Mouse (Mus musculus): ENCODE measurements around the gene Snx25. TPM values are rescaled to one million over a fixed set of nuclear protein-coding genes. Genes with fewer than 3 reads are reported as not detected.

Gene Snx25
- 3.4 and 4.8 TPM in 2 replicates for polyA plus RNA-seq (2015; fragmentation: Nextera tagmentation; extraction: Ambion mirVana)

DNA sequence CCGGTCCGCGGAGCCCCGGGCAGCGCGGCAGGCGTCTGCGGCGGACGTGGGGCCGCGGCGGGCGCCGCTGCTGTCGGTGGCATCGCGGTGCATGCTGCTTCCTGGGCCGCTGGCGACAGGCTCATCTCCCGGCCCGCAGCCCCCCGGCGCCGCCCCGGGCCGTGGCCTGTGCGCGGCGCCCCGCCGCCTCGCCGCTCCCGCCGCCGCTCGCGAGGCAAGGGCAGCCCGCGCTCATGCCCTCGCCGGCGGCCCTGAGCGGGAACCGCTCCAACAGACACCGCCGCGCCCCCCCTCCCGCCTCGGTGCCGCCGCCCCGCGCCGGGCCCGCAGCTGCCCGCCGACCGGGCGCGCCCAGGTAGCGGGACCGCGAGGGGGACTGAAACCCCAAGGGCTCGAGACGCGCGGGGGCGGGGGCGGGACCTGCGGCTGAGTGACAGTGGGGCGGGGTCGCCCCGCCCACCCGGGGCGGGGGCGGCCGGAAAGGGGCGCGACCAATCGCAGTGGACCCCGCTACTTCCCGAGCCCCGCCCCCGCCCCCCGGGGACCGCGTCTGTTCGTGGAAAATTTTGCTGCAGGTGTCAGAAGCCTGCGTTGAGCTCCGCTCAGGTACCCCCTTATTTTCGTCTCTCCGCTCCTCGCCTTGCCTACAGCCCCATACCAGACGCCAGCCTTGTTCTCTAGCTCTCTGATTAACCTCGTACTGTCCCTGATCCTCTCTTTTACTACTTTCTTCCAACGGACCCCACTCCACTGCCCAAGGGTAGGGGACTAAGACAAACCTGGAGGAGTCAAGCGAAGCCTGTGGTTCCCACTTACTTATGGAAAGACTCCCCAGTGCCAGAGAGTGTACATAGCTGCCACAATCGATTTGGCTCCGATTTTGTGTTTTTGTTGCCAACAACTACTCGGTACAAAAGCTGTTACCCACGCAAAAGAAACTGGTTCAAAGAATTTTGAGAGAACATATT, at the start of gene Snx25:
Gene Snx25 (minus strand): TSS at position 96 of the 968 bp plus-strand sequence.
- H3K4me3 ChIP-seq (ENCODE audit: low read length), result peak within 1 kb of the TSS; percentile 70
- peak within 1 kb of the TSS; percentile 53 for H3K27ac ChIP-seq (ENCODE audit: low read length)
- WGBS, result 3% methylated on average over 71 of the region's 103 CpGs
- ATAC-seq (replicated peaks; ENCODE audit: extremely low read depth, insufficient read depth, low FRiP score), result peak; percentile 93
- H3K4me2 ChIP-seq (ENCODE audit: low read depth, low read length), result peak within 1 kb of the TSS; percentile 86
- peaks cover 16% of the 10 kb centered on the region for H3K4me1 ChIP-seq (ENCODE audit: control insufficient read depth, insufficient read depth, low read length)
- no peaks in the 10 kb centered on the region for H3K36me3 ChIP-seq (ENCODE audit: control insufficient read depth, insufficient read depth)
- H3K9ac ChIP-seq (ENCODE audit: low read length), result peak within 1 kb of the TSS; percentile 85
- H3K27me3 ChIP-seq (ENCODE audit: control insufficient read depth, insufficient read depth, low read length), result peaks cover 3% of the 10 kb centered on the region; the same call in 1 of the 2 replicates
- H3K9me3 ChIP-seq (replicated peaks; ENCODE audit: control insufficient read depth, low read length), result no peaks in the 10 kb centered on the region

GRCm38 (mm10) chr8:46197673-46198072, 45.7 kb upstream of the Snx25 start:
- Histone ChIP-seq H3K27me3 (ENCODE audit: control insufficient read depth, insufficient read depth, low read length) (no peaks in the 10 kb centered on the region), H3K4me2 (ENCODE audit: low read depth, low read length) (no peak overlapping the region), H3K9me3 (replicated peaks; ENCODE audit: control insufficient read depth, low read length) (no peaks in the 10 kb centered on the region), H3K36me3 (ENCODE audit: control insufficient read depth, insufficient read depth) (peaks cover 12% of the 10 kb centered on the region), H3K4me3 (ENCODE audit: low read length) (no peak overlapping the region), H3K4me1 (ENCODE audit: control insufficient read depth, insufficient read depth, low read length) (no peaks in the 10 kb centered on the region), H3K27ac (ENCODE audit: low read length) (no peak overlapping the region), H3K9ac (ENCODE audit: low read length) (no peak overlapping the region)
- WGBS, result 81% methylated on average over 5 of the region's 5 CpGs
- ATAC-seq (replicated peaks; ENCODE audit: extremely low read depth, insufficient read depth, low FRiP score), result no peak

DNA sequence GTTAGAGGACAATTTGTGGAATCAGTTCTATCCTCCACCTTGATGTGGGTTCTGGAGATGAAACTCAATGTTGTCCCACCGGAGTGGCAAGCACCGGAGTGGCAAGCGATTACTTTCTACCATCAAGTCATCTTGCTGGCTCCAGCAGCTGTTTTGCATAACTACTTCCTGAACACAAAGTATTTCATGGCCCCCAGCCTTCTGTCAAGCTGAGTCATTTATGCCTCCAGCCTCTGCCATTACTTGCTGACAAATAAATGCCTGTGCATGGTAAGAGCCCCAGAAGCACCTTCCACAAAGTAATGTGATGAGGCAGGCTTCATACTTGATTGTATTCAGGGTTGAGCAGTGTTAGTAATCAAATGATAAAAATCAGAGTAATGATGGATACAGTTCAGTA, 44.9 kb upstream of the Snx25 start:
- Histone ChIP-seq H3K9ac (ENCODE audit: low read length) (no peak overlapping the region), H3K27ac (ENCODE audit: low read length) (no peak overlapping the region), H3K36me3 (ENCODE audit: control insufficient read depth, insufficient read depth) (peaks cover 12% of the 10 kb centered on the region), H3K4me3 (ENCODE audit: low read length) (no peak overlapping the region), H3K9me3 (replicated peaks; ENCODE audit: control insufficient read depth, low read length) (no peaks in the 10 kb centered on the region), H3K4me1 (ENCODE audit: control insufficient read depth, insufficient read depth, low read length) (no peaks in the 10 kb centered on the region), H3K4me2 (ENCODE audit: low read depth, low read length) (no peak overlapping the region), H3K27me3 (ENCODE audit: control insufficient read depth, insufficient read depth, low read length) (no peaks in the 10 kb centered on the region)
- ATAC-seq (replicated peaks; ENCODE audit: extremely low read depth, insufficient read depth, low FRiP score), result no peak
- WGBS, result 89% methylated on average over 3 of the region's 3 CpGs

GRCm38 (mm10) chr8:46193100-46193499, 41.1 kb upstream of the Snx25 start:
- Histone ChIP-seq H3K27ac (ENCODE audit: low read length) (no peak overlapping the region), H3K27me3 (ENCODE audit: control insufficient read depth, insufficient read depth, low read length) (no peaks in the 10 kb centered on the region), H3K4me2 (ENCODE audit: low read depth, low read length) (no peak overlapping the region), H3K9ac (ENCODE audit: low read length) (no peak overlapping the region), H3K4me3 (ENCODE audit: low read length) (no peak overlapping the region), H3K4me1 (ENCODE audit: control insufficient read depth, insufficient read depth, low read length) (no peaks in the 10 kb centered on the region), H3K9me3 (replicated peaks; ENCODE audit: control insufficient read depth, low read length) (no peaks in the 10 kb centered on the region), H3K36me3 (ENCODE audit: control insufficient read depth, insufficient read depth) (peaks cover 14% of the 10 kb centered on the region)
- 83% methylated on average over 8 of the region's 8 CpGs for WGBS
- no peak for ATAC-seq (replicated peaks; ENCODE audit: extremely low read depth, insufficient read depth, low FRiP score)

GRCm38 (mm10) chr8:46185361-46185760, 33.4 kb upstream of the Snx25 start:
- Histone ChIP-seq H3K4me2 (ENCODE audit: low read depth, low read length) (no peak overlapping the region), H3K9ac (ENCODE audit: low read length) (no peak overlapping the region), H3K27ac (ENCODE audit: low read length) (no peak overlapping the region), H3K9me3 (replicated peaks; ENCODE audit: control insufficient read depth, low read length) (no peaks in the 10 kb centered on the region), H3K27me3 (ENCODE audit: control insufficient read depth, insufficient read depth, low read length) (no peaks in the 10 kb centered on the region), H3K36me3 (ENCODE audit: control insufficient read depth, insufficient read depth) (peaks cover 4% of the 10 kb centered on the region), H3K4me1 (ENCODE audit: control insufficient read depth, insufficient read depth, low read length) (peaks cover 2% of the 10 kb centered on the region; the same call in 1 of the 2 replicates), H3K4me3 (ENCODE audit: low read length) (no peak overlapping the region)
- 10% methylated on average over 2 of the region's 2 CpGs for WGBS
- ATAC-seq (replicated peaks; ENCODE audit: extremely low read depth, insufficient read depth, low FRiP score), result no peak

GRCm38 (mm10) chr8:46180136-46180535, 28.2 kb upstream of the Snx25 start:
- Histone ChIP-seq H3K9ac (ENCODE audit: low read length) (no peak overlapping the region), H3K27me3 (ENCODE audit: control insufficient read depth, insufficient read depth, low read length) (no peaks in the 10 kb centered on the region), H3K4me3 (ENCODE audit: low read length) (no peak overlapping the region), H3K9me3 (replicated peaks; ENCODE audit: control insufficient read depth, low read length) (no peaks in the 10 kb centered on the region), H3K4me2 (ENCODE audit: low read depth, low read length) (no peak overlapping the region), H3K36me3 (ENCODE audit: control insufficient read depth, insufficient read depth) (peaks cover 8% of the 10 kb centered on the region), H3K27ac (ENCODE audit: low read length) (no peak overlapping the region), H3K4me1 (ENCODE audit: control insufficient read depth, insufficient read depth, low read length) (0 out of 2 replicates have a peak, but pooled peaks cover 2% of the 10 kb centered on the region)
- no peak for ATAC-seq (replicated peaks; ENCODE audit: extremely low read depth, insufficient read depth, low FRiP score)
- WGBS, result 92% methylated on average over 7 of the region's 7 CpGs

DNA sequence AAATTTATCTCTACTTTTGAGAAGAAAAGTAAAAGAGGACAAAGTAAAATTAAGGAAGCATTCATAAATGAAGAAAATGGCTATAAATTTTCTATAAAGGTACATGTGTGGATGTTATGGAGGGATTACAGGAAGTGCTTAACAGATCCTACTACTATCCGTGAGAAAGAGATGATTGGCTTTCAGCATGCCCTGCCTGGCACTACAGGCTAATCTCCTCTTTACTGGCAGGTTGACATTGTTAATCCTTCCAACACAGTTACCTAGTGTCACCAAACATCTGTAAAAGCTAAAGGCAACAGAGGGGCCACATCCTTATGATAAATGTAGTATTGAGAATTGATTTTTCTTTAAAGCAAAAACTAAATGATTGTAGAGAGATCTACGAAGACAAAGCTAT, 21.7 kb upstream of the Snx25 start:
- H3K4me2 ChIP-seq (ENCODE audit: low read depth, low read length), result no peak overlapping the region
- WGBS, result 69% methylated on average over 2 of the region's 2 CpGs
- no peaks in the 10 kb centered on the region for H3K4me1 ChIP-seq (ENCODE audit: control insufficient read depth, insufficient read depth, low read length)
- no peak for ATAC-seq (replicated peaks; ENCODE audit: extremely low read depth, insufficient read depth, low FRiP score)
- no peaks in the 10 kb centered on the region for H3K9me3 ChIP-seq (replicated peaks; ENCODE audit: control insufficient read depth, low read length)
- no peak overlapping the region for H3K27ac ChIP-seq (ENCODE audit: low read length)
- no peaks in the 10 kb centered on the region for H3K27me3 ChIP-seq (ENCODE audit: control insufficient read depth, insufficient read depth, low read length)
- H3K36me3 ChIP-seq (ENCODE audit: control insufficient read depth, insufficient read depth), result peaks cover 18% of the 10 kb centered on the region
- H3K4me3 ChIP-seq (ENCODE audit: low read length), result no peak overlapping the region
- no peak overlapping the region for H3K9ac ChIP-seq (ENCODE audit: low read length)

DNA sequence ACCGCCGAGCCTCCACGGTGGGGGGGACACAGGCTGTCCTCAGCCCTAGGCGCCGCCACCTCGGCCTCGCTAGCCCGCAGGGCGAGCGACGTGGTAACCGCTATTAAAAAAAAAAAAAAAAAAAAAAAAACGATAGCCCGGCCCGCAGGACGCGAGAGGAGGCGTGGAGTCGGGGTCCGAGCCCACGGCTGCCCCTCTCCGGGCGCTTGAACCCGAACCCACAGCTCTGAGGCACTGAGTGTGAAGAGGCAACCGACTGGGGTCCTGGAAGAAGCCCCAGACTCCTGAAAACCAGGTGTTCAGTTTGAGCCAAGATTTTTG, 11.9 kb upstream of the Snx25 start:
- peak overlapping the region; percentile 92 for H3K4me3 ChIP-seq (ENCODE audit: low read length)
- peak overlapping the region; percentile 88 for H3K27ac ChIP-seq (ENCODE audit: low read length)
- H3K4me1 ChIP-seq (ENCODE audit: control insufficient read depth, insufficient read depth, low read length), result peaks cover 7% of the 10 kb centered on the region
- peak overlapping the region; percentile 96 for H3K9ac ChIP-seq (ENCODE audit: low read length)
- H3K27me3 ChIP-seq (ENCODE audit: control insufficient read depth, insufficient read depth, low read length), result no peaks in the 10 kb centered on the region
- 1% methylated on average over 24 of the region's 25 CpGs for WGBS
- ATAC-seq (replicated peaks; ENCODE audit: extremely low read depth, insufficient read depth, low FRiP score), result peak; percentile 69; the same call in 1 of the 2 replicates
- no peaks in the 10 kb centered on the region for H3K36me3 ChIP-seq (ENCODE audit: control insufficient read depth, insufficient read depth)
- H3K9me3 ChIP-seq (replicated peaks; ENCODE audit: control insufficient read depth, low read length), result no peaks in the 10 kb centered on the region
- peak overlapping the region; percentile 72 for H3K4me2 ChIP-seq (ENCODE audit: low read depth, low read length)
